Mouse (Mus musculus) liver, postnatal 0 days (tissue): ENCODE data around the gene Rffl.

ENCODE experiments used
- CTCF ChIP-seq: sonication (generic); IDR thresholded peaks from 2 replicates; pipeline ENCODE4 v1.5.1; 2016; ENCODE audit warnings: antibody characterized with exemption, low read depth
- EP300 ChIP-seq: IDR thresholded peaks from 2 replicates; pipeline ENCODE4 v1.6.1; 2016; ENCODE audit warnings: antibody characterized with exemption, low read depth, mild to moderate bottlenecking

- TF ChIP-seq CTCF (no peak), EP300 (no peak)
These were observed 90.9 kb downstream of the Rffl start for GRCm38 (mm10) chr11:82780134-82780533.
